11 mouse cellular contexts compared by ENCODE assay signal in genomic region chr6:135190122-135190521, GRCm38 (mm10).
"Had no signal": no experiment of that assay in that cellular context is flagged by ENCODE, and none has a peak within 500 bp of the region (broad histone marks: within the 10 kb centered on the region; RNA-seq: fewer than 3 reads in every experiment).

No protein-coding gene starts in this region.

- H3K4me3 ChIP-seq: left cerebral cortex, adult 2 months; limb, embryonic 10.5 days; liver, embryonic 15.5 days; midbrain, embryonic 12.5 days had no signal

- DNase-seq: kidney, adult 8-10 months; kidney, postnatal 25 days; lung, embryonic 14.5 days; lung, postnatal 10 days; lung, postnatal 4 days; right cerebral cortex, postnatal 14 days; thymus, postnatal 4 days had no signal

- H3K4me2 ChIP-seq: liver, embryonic 15.5 days; lung, embryonic 14.5 days; midbrain, embryonic 12.5 days had no signal

- H3K27me3 ChIP-seq: liver, embryonic 15.5 days; midbrain, embryonic 12.5 days had no signal

- H3K36me3 ChIP-seq: limb, embryonic 10.5 days; midbrain, embryonic 12.5 days had no signal

- H3K9ac ChIP-seq: liver, embryonic 15.5 days; lung, embryonic 14.5 days; midbrain, embryonic 12.5 days had no signal

- H3K27ac ChIP-seq: left cerebral cortex, adult 2 months; limb, embryonic 10.5 days; liver, embryonic 15.5 days; midbrain, embryonic 12.5 days had no signal

- H3K9me3 ChIP-seq: limb, embryonic 10.5 days; liver, embryonic 15.5 days; midbrain, embryonic 12.5 days had no signal
